ENCODE assay signal across 9 mouse cellular contexts in the genomic region with DNA sequence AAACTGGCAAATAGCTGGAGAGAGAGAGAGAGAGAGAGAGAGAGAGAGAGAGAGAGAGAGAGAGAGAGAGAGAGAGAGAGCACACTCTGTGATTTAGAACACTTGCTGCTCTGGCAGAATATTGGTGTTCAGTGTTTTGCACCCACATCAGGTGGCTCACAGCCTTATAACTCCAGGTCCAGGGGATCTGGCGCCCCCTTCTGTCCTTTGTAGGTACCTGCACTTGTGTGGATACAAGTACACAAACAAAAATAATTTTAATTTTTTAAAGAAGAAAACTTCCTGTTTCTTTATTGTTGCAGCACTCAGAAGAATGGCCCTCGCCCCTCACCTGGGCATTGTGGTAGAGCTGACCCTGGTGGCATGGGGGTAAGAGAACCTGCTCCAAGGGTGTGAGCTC. TPM values are rescaled to one million over a fixed set of nuclear protein-coding genes. Genes with fewer than 3 reads are reported as not detected.
A peak's percentile ranks its signal among the peaks of the same experiment; 100 is the strongest.
DNase-seq lines count a peak whose midpoint lies in the region; ATAC-seq and TF ChIP-seq lines count a peak whose summit lies in the region.
"Had no signal": no experiment of that assay in that cellular context is flagged by ENCODE, and none has a peak within 500 bp of the region (broad histone marks: within the 10 kb centered on the region; RNA-seq: fewer than 3 reads in every experiment).

No protein-coding gene starts in this region.

- in situ Hi-C loops in ES-E14 (cut with MboI; ENCODE audit: low sequenced_read_pairs in 2 of 2, unreplicated experiment in 2 of 2): no loop called here

- H3K4me3 ChIP-seq in layer of hippocampus, adult 2 months: no peak overlapping the region
- H3K4me3 ChIP-seq in ES-E14 (ENCODE audit: insufficient read depth in 1 of 2, low read depth in 1 of 2, low read length in 2 of 2, poor library complexity in 1 of 2, severe bottlenecking in 1 of 2): no peak overlapping the region
- H3K4me3 ChIP-seq in bone marrow macrophage, adult 2 months (ENCODE audit: insufficient read depth, low read length): no peak overlapping the region
- H3K4me3 ChIP-seq in forebrain, embryonic 16.5 days (replicated peaks; ENCODE audit: low read length): no peak overlapping the region
- H3K4me3 ChIP-seq: lung, embryonic 15.5 days had no signal

- H3K36me3 ChIP-seq in ES-E14 (ENCODE audit: control insufficient read depth, insufficient read depth, low read length, poor library complexity, severe bottlenecking): no peaks in the 10 kb centered on the region
- H3K36me3 ChIP-seq in forebrain, embryonic 16.5 days (ENCODE audit: control insufficient read depth, insufficient read depth): no peaks in the 10 kb centered on the region
- H3K36me3 ChIP-seq: lung, embryonic 15.5 days had no signal

- H3K9me3 ChIP-seq in ES-E14 (ENCODE audit: control insufficient read depth, insufficient read depth, low read depth, low read length): no peaks in the 10 kb centered on the region
- H3K9me3 ChIP-seq in forebrain, embryonic 16.5 days (ENCODE audit: control insufficient read depth, low read length): no peaks in the 10 kb centered on the region
- H3K9me3 ChIP-seq: lung, embryonic 15.5 days had no signal

- no peaks in the 10 kb centered on the region for H3K27me3 ChIP-seq in forebrain, embryonic 16.5 days (replicated peaks; ENCODE audit: control insufficient read depth, insufficient read depth, low read length)
- H3K27me3 ChIP-seq: lung, embryonic 15.5 days had no signal

- H3K27ac ChIP-seq in layer of hippocampus, adult 2 months: no peak overlapping the region
- H3K27ac ChIP-seq in ES-E14 (ENCODE audit: insufficient read depth, low read depth, low read length, poor library complexity, severe bottlenecking): no peak overlapping the region
- H3K27ac ChIP-seq in bone marrow macrophage, adult 2 months (ENCODE audit: insufficient read depth, low read depth, low read length): no peak overlapping the region
- no peak overlapping the region for H3K27ac ChIP-seq in forebrain, embryonic 16.5 days (ENCODE audit: low read length)
- H3K27ac ChIP-seq: lung, embryonic 15.5 days had no signal

- 14% methylated on average over 2 of the region's 2 CpGs for WGBS in forebrain, embryonic 16.5 days

- peak in 1 of 2 experiments; percentile 29 for DNase-seq in layer of hippocampus, adult 2 months (ENCODE audit: low spot score in 2 of 2)
- DNase-seq in layer of hippocampus, adult 9-10 months (ENCODE audit: low spot score): no peak
- DNase-seq in ES-E14 (ENCODE audit: low read depth, low spot score): no peak
- peak; percentile 60 for DNase-seq in kidney, postnatal 14 days
- peak; percentile 58 for DNase-seq in retina, postnatal 1 day

- no peak for ATAC-seq in erythroid progenitor cell, adult 5-6 weeks (replicated peaks; ENCODE audit: low FRiP score, poor library complexity, severe bottlenecking)
- ATAC-seq in forebrain, embryonic 16.5 days: no peak

- H3K9ac ChIP-seq in ES-E14 (ENCODE audit: insufficient read depth, low read depth, low read length, poor library complexity, severe bottlenecking): no peak overlapping the region
- no peak overlapping the region for H3K9ac ChIP-seq in forebrain, embryonic 16.5 days (replicated peaks; ENCODE audit: low read depth, low read length)
- H3K9ac ChIP-seq: lung, embryonic 15.5 days had no signal

- peak; percentile 83 for TF ChIP-seq CTCF in layer of hippocampus, adult 2 months (conservative IDR thresholded peaks at IDR 0.05)
- TF ChIP-seq CTCF in bone marrow macrophage, adult 2 months (IDR thresholded peaks at IDR 0.05; ENCODE audit: low read depth, low read length): peak; percentile 75

- H3K4me1 ChIP-seq in ES-E14 (ENCODE audit: control insufficient read depth in 2 of 2, insufficient read depth in 2 of 2, low read length in 2 of 2, poor library complexity in 1 of 2): peaks cover 0 to 8% of the 10 kb centered on the region in 2 experiments; a peak in 1 of 4 replicates
- peaks cover 19% of the 10 kb centered on the region for H3K4me1 ChIP-seq in bone marrow macrophage, adult 2 months (ENCODE audit: control insufficient read depth, insufficient read depth, low read length)
- no peaks in the 10 kb centered on the region for H3K4me1 ChIP-seq in forebrain, embryonic 16.5 days (replicated peaks; ENCODE audit: control insufficient read depth, insufficient read depth, low read length)

- H3K4me2 ChIP-seq in forebrain, embryonic 16.5 days (ENCODE audit: low read length): no peak overlapping the region
- H3K4me2 ChIP-seq: lung, embryonic 15.5 days had no signal

- no peak for TF ChIP-seq POLR2A in bone marrow macrophage, adult 2 months (IDR thresholded peaks at IDR 0.05; ENCODE audit: borderline replicate concordance, low read depth, low read length)

TF ChIP-seq in ES-E14, 5 proteins besides CTCF, POLR2A, EP300 and RAD21:
- TF ChIP-seq ZC3H11A (IDR thresholded peaks at IDR 0.05; ENCODE audit: borderline replicate concordance, low read depth, low read length): peak; percentile 17; the same call in 1 of the 2 replicates
- no peak for TF ChIP-seq CHD2 (IDR thresholded peaks at IDR 0.05; ENCODE audit: low read depth, low read length)

RNA-seq across cellular contexts. Expression of a gene that starts 16.5 kb away (rescaled TPM):
- total RNA-seq in layer of hippocampus, adult 2 months (2021): 100 to 1,000 TPM; 118 to 124 TPM
- 44.2 and 76.2 TPM in 2 replicates for total RNA-seq in ES-E14 (2012; rRNA removed)
- polyA plus RNA-seq in bone marrow macrophage, adult 2 months (2012; ENCODE audit: insufficient read depth, insufficient read length, missing spikeins): 63.6 and 99.3 TPM in 2 replicates
- 19.1 and 38.6 TPM in 2 replicates for total RNA-seq in erythroid progenitor cell, adult 5-6 weeks (2015; ENCODE audit: low replicate concordance)
- 6.7 and 29.1 TPM in 2 replicates for total RNA-seq in erythroid progenitor cell, adult 5-6 weeks (2017; ENCODE audit: low replicate concordance)
- polyA plus RNA-seq in forebrain, embryonic 16.5 days (2015; fragmentation: Nextera tagmentation; extraction: Ambion mirVana): 261 and 277 TPM in 2 replicates

RNA-seq across cellular contexts. Expression of a gene that starts 45.4 kb away (rescaled TPM):
- total RNA-seq in layer of hippocampus, adult 2 months (2021): 100 to 1,000 TPM; 585 to 611 TPM
- 16.3 and 17.3 TPM in 2 replicates for total RNA-seq in ES-E14 (2012; rRNA removed)
- polyA plus RNA-seq in bone marrow macrophage, adult 2 months (2012; ENCODE audit: insufficient read depth, insufficient read length, missing spikeins): 30.7 and 33.7 TPM in 2 replicates
- total RNA-seq in erythroid progenitor cell, adult 5-6 weeks (2015; ENCODE audit: low replicate concordance): not detected in 2 replicates
- total RNA-seq in erythroid progenitor cell, adult 5-6 weeks (2017; ENCODE audit: low replicate concordance): 1.3 TPM in 1 of 2 replicates, not detected in the other
- polyA plus RNA-seq in forebrain, embryonic 16.5 days (2015; fragmentation: Nextera tagmentation; extraction: Ambion mirVana): 4.1 and 5.3 TPM in 2 replicates

RNA-seq across cellular contexts. Expression of a gene that starts 57.1 kb away (rescaled TPM):
- total RNA-seq in layer of hippocampus, adult 2 months (2021): 1 to 10 TPM; 2.9 to 7.1 TPM
- total RNA-seq in ES-E14 (2012; rRNA removed): 14.5 and 28.2 TPM in 2 replicates
- 30.9 and 39.0 TPM in 2 replicates for polyA plus RNA-seq in bone marrow macrophage, adult 2 months (2012; ENCODE audit: insufficient read depth, insufficient read length, missing spikeins)
- 5.9 TPM in 1 of 2 replicates, not detected in the other for total RNA-seq in erythroid progenitor cell, adult 5-6 weeks (2015; ENCODE audit: low replicate concordance)
- not detected in 2 replicates for total RNA-seq in erythroid progenitor cell, adult 5-6 weeks (2017; ENCODE audit: low replicate concordance)
- 0.88 TPM in 1 of 2 replicates, not detected in the other for polyA plus RNA-seq in forebrain, embryonic 16.5 days (2015; fragmentation: Nextera tagmentation; extraction: Ambion mirVana)

Comparison
In these comparisons a context has a peak if more than half of its experiments do, and no peak if none do; other contexts are left out.
1. DNase-seq: peak in kidney, postnatal 14 days (single experiment) and retina, postnatal 1 day (single experiment); none in layer of hippocampus, adult 9-10 months (single experiment) and ES-E14 (single experiment).
2. RNA of a gene that starts 45.4 kb away (total RNA-seq): 585 to 611 TPM in layer of hippocampus, adult 2 months; 16.3 to 17.3 TPM in ES-E14 and 1.3 TPM in erythroid progenitor cell, adult 5-6 weeks; every median in the first group is over 10 times any median in the second.